Mouse (Mus musculus): ENCODE results near the gene Steap3.

- no peak for TF ChIP-seq CTCF (IDR thresholded peaks at IDR 0.05; ENCODE audit: control insufficient read depth, insufficient read depth, insufficient replicate concordance, low read depth, low read length)
- no peak for TF ChIP-seq POLR2A (IDR thresholded peaks at IDR 0.05; ENCODE audit: control insufficient read depth, low read depth, low read length)
These were observed 11.3 kb downstream of the Steap3 start for GRCm38 (mm10) chr1:120261166-120261565.
